Mouse (Mus musculus): ENCODE data around the gene Asic2.
A peak's percentile ranks its signal among the peaks of the same experiment; 100 is the strongest.

Asic2 gene

DNA sequence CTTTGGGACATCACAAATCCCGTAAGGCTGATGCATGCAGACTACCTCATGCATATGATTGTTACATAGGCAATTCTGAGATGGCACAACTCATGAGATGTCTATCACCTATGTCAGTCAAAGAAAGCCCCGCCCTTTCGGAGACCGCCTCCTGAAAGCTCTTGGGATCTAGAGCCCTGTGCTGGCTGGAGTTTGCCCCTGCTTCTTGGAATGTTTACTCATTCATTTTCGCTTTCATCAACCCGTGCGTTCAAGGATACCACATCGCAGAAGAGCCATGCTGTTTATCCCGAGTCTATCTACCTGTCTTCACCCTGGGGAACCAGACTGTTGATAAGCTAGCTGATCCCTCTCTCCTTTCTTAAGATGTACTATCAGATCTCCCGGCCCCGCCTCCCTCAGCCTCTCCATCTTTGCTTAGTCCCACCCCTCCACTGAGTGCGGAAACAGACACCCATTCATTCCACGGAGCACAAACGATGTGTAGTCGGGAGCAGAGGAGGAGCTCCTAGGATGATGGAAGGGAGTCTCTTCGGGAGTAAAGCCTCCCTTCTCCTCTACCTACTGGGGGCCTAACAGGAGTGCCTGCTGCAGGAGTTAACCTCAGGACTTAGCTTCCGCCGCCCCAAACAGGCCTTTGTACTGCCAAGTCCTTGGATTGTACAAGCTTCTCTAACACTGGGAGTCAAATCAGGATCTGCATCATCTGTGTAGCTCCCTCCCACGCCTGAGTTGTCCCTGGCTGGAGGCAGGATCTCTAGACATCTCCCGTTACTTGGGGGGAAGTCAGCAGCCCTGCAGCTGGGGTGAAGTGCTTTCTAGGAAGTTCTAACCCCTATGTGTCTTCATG is 356.1 kb downstream of the Asic2 start:
- no peak for DNase-seq (ENCODE audit: low read depth, low spot score)

GRCm38 (mm10) chr11:81610506-81610905 is 357.8 kb downstream of the Asic2 start:
- no peak for DNase-seq (ENCODE audit: low read depth, low spot score)

DNA sequence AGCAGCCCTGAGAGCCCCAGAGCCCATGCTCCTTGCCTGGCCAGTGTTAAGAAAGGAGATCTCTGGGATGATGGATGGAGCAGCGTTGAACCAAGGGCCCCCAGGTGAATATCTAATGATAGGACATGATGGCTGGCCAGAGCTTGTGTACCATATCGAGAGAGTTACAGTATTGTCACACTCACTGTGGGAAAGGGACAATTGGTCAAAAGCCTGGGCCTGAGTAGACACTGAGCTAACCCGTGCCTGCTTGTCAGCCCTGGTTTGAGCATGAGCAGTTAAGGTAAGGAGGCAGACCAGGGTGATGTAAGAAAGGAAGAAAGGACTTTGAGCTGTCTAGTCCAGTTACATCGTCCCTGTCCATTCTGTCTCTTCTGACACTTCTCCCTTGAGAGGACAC is 365.3 kb downstream of the Asic2 start:
- no peak for DNase-seq (ENCODE audit: low read depth, low spot score)

DNA sequence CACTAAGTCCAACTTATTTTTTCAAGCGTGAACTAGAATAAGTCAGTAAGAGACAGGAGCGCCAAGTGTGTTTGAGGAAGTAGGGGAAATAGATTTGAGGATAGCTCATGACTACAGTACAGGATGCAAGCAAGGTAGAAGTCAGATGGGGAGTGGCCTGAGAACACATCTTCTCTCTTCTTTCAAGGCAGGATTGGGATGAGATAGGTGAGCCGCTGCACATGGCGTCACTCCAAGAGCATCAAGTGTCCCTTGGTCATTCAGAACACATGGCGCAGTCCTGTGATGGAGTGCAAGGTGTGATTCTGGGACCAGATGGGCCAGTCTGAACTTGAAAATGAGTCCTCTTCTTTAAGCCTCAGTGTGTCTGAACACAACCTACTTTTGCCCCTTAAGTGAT is 366.5 kb downstream of the Asic2 start:
- no peak for DNase-seq (ENCODE audit: low read depth, low spot score)

- DNase-seq (ENCODE audit: low read depth, low spot score), result no peak
Observed at GRCm38 (mm10) chr11:81597601-81598000, 370.7 kb downstream of the Asic2 start.

DNA sequence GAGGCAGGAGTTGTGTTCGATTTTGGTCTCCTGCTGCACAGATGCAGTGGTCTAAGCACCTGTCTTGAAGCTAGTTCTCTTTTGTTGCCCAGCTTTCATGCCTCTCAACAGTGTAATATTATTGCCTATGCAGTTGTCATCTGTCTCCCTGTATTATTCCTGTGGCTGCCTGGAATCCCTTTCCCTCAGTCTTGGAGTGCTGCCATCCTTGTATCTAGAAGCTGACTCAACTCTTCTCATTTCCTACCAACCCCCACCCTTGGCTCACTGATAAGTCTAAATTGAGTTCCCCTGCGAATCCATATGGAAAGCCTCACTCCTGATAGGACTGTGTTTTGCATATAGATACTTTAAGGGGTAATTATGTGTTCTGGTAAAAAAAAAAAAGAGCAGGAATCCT is 373.0 kb downstream of the Asic2 start:
- no peak for DNase-seq (ENCODE audit: low read depth, low spot score)

DNA sequence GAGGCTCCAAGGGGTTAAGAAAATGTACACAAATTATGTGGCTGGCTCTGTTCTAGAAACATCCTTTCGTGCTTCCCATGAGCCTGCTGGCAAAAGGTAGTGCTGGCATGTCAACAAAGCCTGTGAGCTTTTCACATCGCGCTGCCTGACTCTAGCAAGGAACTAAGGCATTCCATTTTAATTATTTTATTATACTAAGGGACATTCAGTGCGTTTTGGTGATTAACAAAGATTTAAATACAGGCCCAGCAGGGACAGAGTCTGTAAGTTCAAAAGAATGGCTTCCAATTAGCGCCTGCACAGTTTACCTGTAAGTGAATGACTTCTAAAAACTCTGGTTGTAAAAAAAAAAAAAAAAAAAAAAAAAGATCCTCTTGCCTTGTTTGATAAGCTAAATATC is 375.5 kb downstream of the Asic2 start:
- DNase-seq (ENCODE audit: low read depth, low spot score), result no peak

DNA sequence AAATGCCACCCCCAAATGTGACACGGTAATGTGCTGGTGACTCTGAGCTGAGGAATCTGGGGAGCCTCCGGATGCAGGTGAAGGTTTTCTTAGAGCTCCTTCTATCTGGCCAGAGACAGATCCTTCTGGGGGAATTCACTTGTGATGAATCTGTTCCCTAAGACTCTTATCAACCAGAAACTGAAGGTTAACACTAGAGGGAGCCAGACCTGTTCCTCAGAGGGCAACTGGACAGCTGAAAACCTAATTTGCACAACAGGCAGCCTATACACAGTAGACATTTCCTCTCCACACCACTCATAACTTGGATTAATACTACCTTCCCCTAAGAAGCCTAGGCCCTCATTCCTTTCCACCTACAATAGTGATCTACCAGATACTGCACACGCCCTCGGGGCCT is 377.3 kb downstream of the Asic2 start:
- peak; percentile 24 for DNase-seq (ENCODE audit: low read depth, low spot score)

- DNase-seq (ENCODE audit: low read depth, low spot score), result peak; percentile 36
Observed at GRCm38 (mm10) chr11:81588630-81589029, 379.6 kb downstream of the Asic2 start.

DNA sequence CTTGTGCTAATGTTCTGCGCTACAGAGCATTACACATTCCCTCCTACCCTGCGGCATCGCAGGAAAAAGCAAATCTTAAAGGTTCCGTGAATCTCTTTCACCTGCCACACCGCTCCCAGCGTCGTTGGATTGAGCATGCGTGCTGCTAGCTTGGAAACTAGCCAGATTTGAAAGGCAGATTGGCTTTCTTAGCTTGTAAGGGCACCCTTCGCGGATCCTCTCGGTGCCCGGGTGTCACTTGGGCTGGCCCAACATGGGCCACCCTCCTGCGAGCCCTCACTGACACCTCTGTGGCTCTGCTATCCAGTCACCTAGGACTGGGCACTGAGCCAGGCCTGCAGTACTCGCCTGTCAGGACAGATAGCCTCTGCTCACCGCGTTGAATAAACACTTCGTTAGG is 380.3 kb downstream of the Asic2 start:
- no peak for DNase-seq (ENCODE audit: low read depth, low spot score)

DNA sequence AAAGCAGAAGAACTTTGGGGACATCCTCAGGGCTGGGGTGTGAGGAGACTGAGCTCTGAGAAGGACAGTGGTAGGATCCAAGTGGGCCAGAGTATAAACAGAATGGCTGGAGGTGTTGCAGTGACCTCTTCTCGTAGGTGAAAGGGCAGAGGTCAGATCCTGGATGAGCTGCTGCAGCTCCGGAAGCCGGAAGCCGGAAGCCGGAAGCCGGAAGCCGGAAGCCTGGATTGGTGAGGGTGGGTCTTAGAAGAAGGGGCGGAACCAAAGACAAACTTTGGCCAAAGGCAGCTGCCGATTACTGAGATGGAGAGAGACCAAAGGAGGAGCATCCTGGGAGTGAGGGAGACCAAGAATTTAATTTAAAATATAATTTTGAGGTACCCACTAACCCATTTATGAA is 381.1 kb downstream of the Asic2 start:
- DNase-seq (ENCODE audit: low read depth, low spot score), result no peak

GRCm38 (mm10) chr11:81584506-81584905 is 383.8 kb downstream of the Asic2 start:
- DNase-seq (ENCODE audit: low read depth, low spot score), result no peak

DNA sequence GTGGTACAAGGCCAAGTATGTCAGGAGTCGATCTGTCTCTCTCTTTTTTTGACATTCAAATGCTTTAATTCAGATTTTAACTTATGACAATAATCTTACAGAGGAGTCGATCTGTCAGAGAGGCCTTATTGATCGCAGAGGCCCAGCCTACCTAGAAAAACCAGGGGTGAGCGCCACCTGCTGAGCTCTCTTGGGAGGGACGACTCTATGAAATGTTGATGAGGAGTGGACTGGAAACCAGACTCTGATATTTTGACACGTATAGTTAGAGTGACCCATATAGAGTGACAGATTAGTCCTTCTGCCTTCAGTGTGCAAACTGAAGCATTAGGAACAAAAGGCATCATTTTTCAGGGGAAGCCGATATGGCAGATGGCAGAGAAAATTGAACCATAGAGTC is 385.1 kb downstream of the Asic2 start:
- DNase-seq (ENCODE audit: low read depth, low spot score), result peak; percentile 14

- DNase-seq (ENCODE audit: low read depth, low spot score), result no peak
Observed at GRCm38 (mm10) chr11:81582161-81582560, 386.1 kb downstream of the Asic2 start.

GRCm38 (mm10) chr11:81579753-81580152 is 388.5 kb downstream of the Asic2 start:
- no peak for DNase-seq (ENCODE audit: low read depth, low spot score)

DNA sequence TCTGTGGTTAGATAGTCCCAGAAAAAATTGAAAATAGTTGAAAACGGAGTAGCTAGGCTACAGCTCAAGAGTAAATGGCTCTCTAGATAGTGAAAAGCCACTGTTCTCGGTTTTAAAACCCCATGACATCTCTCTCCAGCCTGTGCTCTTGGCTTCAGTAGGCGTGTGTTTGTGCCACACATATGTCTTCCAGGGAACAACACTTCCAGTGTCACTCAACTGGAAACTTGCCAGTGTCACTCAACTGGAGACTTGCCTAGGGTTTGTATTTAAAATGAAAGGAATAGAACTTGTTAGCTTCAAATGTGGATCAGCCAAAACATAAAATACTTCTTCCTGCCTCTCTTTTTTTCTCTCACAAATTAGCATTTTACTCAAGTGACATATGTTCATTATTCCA is 397.9 kb downstream of the Asic2 start:
- no peak for DNase-seq (ENCODE audit: low read depth, low spot score)

GRCm38 (mm10) chr11:81564857-81565256 is 403.4 kb downstream of the Asic2 start:
- DNase-seq (ENCODE audit: low read depth, low spot score), result no peak

GRCm38 (mm10) chr11:81560374-81560773 is 407.9 kb downstream of the Asic2 start:
- DNase-seq (ENCODE audit: low read depth, low spot score), result no peak

GRCm38 (mm10) chr11:81543189-81543588 is 425.1 kb downstream of the Asic2 start:
- no peak for DNase-seq (ENCODE audit: low read depth, low spot score)

GRCm38 (mm10) chr11:81535121-81535717 is 433.0 kb downstream of the Asic2 start:
- DNase-seq (ENCODE audit: low read depth, low spot score), result no peak

DNA sequence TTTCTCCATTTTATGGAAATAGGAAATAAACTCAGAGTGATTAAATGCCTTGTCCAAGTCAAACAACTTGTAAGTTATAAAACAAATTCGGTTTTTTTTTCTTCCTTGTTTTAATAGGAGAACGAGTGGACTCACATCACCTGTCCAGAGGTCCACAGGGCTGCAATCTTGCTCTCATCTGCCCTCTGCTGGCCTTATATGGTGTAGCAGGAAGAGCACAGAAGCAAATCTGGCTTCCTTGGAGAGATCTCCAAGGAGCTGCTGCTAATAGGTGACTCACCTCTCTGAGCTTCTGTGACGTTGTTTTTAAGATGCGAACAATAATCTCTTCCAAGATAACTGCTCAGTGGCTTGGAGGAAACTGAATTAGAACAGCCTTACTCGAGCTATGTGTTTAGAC is 433.6 kb downstream of the Asic2 start:
- DNase-seq (ENCODE audit: low read depth, low spot score), result peak; percentile 24

DNA sequence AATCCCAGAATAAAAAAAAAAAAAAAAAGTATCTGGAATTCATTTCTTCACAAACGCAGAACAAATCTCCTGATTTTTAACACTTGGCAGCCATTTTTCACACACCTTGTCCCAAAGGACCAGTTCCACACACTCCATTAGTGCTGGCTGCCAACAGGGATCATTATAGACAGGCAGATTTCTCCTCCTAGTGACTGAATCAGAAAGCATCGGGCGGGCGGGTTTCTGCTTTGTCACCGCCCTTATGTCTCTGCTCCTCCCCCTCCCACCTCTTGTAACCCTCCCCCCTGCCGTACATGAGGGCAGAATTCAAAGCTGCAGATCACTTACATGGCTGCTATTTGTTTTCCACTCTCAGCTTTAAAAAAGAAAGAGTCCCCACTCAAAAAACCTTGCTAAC is 436.4 kb downstream of the Asic2 start:
- DNase-seq (ENCODE audit: low read depth, low spot score), result no peak

- DNase-seq (ENCODE audit: low read depth, low spot score), result no peak
Observed at GRCm38 (mm10) chr11:81522927-81523326, 445.3 kb downstream of the Asic2 start.
